Mouse (Mus musculus) gastrocnemius, postnatal 4 days (tissue): ENCODE results near the gene Trpv2. TPM values are rescaled to one million over a fixed set of nuclear protein-coding genes. Genes with fewer than 3 reads are reported as not detected.

Experiments used
- DNase-seq, 2 experiments: peaks; one replicate each; pipeline ENCODE4 v3.0.0; 2021 to 2022; ENCODE audit warnings: low spot score in 2 of 2, mixed read lengths in 2 of 2
- total RNA-seq, 2 experiments: library from RNA; stranded (reverse); gene quantifications; 2 replicates each; pipeline ENCODE4 v1.2.3; 2021

Gene Trpv2
- total RNA-seq, 2 experiments from 2014 or later = 3.6 to 4.7 TPM

DNA sequence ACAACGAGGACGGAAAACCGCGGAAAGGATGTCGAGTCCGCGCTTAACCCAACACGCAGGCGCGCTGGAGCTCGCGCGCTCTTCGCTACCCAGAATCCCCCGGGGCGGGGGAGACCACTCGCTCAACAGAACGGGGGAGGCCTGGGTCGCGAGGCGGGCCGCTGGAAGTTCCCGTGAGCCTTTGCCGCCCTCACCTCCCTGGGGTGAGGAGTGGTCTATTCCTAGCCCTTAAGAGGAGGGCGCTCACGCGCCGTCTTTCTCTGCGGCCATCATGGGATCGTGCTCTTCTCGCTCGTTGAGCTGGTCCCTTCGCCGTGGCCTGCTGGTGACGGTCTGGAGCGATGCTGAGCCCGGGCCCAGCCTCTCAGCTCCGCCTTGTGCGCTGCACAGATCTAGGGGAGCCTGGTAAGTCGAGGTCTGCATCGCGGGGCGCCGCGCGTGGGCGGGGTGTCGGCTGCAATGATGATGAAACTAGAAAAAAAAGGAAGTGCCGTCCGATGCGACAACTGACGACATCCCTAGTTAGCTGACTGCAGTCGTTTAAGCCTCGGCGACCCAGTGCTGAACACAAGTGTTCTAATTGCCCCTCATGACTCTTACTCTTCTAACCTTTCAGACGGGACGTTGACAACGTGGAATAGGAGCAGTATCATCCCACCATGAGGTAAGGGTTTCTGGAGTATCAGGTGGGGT, 28.5 kb downstream of the Trpv2 start:
- DNase-seq = peak; percentile 95 to 97

DNA sequence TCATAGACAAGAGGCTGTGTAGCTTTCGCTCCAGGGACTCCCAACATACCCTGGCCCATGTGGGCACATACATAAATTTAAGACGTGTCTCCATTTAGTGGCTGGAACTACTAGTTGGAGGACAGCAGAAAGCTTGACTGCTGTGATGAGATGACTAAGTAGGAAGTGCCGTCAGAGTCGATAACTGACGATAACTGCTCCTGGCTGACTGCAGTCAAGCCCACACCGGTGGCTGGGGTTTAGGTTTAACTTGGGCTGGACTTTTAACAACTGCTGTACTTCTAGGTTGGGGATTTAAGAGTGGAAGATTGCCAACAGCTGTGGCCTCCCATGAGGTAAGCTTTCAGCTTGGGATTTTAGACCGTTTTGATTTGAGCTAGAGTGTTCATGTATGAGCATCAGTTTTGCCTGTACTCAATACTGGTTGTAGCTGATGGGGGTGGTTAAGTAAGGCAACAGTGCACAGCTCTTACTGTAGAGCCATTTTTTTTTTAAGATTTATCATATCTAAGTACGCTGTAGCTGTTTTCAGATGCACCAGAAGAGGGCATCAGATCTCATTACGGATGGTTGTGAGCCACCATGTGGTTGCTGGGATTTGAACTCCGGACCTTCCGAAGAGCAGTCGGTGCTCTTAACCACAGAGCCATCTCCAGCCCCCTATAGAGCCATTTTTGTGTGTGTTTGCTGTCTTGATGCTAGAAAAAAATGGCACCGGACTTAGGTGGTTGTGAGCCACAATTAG, 29.2 kb downstream of the Trpv2 start:
- no peak for DNase-seq

DNA sequence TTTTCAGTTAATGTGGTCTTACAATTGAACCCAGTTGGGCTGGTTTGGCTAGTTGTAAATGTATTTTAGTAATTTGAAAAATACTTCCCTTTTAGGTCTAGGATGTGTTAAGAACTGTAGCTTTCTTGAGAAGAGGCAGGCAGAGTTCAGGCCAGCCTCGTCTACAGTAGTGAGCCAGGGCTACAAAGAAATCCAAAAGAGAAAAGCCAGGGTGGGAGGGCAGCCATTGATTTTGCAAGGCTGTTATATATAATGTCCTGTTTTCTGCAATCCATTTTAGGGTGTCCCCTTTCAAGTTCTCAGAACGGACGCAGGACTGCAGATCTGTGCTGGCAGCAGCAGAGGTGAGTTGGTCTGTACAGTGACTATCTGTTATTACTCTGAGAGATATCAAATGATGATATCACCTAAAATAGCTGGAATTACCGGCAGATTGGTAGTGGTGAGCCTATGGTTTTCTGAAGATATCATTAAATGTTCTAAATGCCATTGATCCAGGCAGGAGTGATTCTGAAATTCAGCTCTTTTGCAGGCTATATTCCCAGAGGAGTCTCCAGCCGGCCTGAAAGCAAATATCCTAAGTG, 29.9 kb downstream of the Trpv2 start:
- DNase-seq = no peak

DNA sequence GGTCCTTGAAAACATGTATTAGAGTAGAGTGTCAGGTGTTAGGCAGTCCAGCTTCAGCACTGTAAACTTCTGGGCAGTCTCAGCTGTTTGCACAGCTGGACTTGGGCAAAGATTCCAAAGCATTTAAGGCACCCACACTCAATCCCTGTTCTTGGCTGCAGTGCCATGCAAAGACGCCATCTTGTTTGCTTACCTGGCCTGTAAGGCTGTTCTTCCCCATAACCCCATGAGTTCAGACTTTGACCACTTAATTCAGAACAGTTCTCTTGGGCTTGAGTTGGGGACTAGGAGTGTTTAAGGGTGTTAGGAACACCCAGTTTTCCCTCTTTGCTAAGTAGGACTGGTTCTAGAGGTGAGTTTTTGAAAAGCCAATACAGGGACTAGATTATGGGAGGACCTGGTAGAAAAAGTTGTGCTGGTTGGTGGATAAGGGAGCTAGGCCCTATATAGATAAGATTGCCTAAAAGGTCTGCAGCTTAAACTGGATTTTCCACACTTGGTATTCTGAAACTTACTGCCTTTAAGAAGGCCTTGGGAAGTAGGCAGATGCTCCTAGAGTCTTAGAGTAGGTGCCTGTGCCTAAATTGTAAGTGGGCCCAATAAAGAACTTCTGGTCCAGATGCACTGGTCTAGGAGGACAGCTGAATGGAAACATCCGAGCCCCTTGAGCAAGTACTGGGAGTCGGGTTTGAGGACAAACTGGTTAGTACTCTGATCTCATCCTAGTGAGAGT, 30.8 kb downstream of the Trpv2 start:
- DNase-seq = no peak

DNA sequence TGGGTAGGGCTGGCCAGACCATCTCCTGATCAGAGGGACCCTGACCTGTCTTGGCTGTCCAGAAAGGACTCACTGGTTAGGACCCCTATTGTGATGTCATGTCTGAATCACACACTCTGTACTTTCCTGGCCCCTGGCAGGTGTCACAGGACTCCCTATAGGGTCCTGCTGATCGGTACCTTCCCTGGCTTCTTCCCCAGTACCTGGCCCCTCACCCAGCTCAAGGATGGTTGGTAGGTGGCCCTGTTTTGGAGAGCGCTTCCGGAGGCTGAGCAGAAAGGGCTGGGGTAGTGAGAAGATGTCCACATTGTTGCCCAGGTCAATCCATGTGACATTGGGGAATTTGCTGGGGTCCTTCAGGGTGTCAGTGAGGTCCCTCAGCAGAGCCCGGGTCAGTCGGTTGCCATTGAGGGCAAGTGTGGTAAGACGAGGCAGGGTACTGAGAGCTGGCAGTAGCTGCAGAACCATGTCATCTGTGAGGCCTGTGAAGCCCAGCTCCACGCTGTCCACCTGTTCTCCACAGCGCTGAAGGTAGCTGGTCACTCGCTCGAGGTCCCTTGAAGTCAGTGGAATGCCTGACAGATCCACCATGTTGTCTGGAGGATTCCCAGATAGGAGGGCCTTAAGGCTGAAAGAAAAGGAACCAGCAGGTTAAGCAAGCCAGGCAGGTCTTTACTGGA, 31.5 kb downstream of the Trpv2 start:
- no peak for DNase-seq

DNA sequence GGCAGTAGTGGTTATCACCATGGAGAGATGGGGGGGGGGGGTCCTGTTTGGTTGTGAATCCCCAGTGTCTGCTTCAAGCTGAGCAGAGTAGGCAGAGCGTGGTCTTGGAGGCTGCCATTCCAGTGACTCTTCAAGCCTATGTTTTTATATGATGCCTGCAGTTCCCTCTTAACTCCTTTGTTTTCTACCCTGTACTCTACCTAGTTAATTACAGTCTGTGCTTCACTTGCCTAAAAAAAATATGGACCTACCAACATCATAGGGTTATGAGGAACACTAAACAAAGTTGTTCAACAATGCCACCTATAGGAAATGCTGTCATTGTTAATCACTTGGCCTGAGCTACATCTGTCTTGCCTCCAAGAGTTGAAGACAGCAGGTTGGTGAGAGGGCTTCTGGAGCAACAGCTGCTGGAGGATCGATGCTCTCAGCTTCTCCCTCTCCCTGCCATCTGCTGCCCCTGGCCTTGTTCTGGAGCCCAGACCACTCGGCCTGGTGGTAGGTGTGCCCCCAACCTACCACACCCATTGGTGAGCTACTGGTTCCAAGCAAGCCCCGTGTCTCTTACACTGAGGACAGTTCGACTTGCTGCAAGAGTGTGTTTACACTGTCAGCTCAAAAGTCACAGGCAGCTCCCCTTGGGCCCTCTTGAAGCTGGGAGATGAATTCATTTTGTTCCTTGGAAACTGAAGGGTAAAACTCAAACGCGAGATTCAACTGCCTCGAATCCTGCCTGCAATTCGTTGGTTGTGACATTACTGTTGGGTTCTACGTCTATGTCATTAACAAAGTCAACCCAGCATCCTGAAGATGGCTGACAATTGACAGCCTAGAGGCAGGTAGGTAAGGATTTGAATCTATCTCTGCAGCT, 32.2 kb downstream of the Trpv2 start:
- DNase-seq = no peak

DNA sequence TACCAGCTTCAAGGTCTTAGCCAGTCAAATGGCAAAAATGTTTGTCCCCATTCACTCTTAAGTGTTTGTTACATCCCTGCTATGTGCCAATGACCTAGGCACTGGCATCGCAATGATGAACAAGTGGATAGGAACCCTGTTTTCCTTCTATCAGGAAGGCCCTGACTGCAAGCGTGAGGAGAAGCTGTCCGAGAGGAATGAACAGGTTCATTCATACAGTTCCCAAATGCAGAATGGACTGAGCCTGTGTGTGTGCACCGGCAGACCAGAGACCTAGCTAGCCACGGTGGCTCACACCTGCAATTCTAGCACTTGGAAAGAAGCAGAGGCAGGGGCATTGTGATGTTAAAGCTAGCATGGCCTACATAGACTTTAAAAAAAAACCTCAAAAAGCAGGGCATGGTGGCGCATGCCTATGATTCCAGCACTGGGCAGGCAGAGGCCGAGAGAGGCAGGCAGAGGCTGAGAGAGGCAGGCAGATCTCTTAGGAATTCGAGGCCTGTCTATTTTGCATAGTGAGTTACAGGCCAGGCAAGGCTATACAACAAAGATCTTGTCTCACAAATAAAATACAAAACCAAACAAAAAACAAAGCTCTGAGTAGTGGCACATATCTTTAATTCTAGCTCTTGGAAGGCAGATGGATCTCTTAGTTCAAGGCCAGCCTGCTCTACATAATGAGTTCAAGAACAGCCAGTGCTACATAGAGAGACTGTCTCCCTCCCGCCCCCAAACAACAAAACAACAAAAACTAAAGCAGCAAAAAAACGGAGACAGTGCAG, 33.1 kb downstream of the Trpv2 start:
- no peak for DNase-seq

DNA sequence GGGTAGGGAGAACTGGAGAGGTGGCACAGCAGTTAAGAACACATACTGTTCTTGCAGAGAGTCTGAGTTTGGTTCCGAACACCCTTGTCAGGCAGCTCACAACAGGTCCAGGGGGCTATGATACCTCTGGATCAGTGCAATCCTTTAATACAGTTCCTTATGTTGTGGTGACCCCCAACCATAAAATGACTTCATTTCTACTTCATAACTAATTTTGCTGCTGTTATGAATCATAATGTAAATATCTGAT, 33.6 kb downstream of the Trpv2 start:
- DNase-seq = no peak

DNA sequence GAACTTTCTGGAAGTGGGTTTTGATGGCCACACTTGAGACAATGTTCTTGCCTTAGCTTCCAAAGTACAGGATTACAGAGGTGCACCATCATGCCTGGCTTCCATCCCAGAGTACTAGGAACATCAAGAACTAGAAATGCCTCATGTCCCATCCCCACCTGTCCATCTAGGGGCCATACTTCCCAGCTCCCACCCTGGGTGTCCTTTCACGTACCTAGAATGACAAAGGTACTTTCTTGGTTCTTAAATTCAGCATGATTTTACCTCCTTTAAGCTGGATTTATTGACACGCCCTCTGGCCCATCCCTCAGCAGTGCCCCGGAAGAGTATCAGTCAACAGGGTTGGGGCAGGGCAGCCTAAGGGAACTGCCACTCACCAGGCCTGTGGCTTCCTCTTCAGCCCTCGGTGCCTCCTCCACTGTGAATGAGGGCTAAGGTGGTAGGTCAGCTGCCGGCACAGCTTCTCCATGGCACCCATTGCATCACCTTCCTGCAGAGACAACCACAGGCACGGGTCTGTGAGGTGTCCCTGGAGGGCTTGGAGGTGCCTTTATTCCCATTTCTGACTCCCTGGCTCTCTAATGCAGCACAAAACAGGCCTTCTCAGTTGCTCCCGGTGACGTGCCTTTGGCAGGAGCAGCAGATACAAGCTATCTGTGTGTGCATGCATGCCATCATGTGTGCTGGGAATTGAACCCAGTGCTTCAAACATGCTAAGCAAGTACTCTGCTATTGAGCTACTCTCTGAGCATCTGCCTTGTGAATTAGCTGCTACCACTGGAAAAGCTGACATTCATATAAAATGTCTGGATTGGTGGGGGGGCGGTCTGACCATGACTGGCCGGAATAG, 34.8 kb downstream of the Trpv2 start:
- no peak for DNase-seq

DNA sequence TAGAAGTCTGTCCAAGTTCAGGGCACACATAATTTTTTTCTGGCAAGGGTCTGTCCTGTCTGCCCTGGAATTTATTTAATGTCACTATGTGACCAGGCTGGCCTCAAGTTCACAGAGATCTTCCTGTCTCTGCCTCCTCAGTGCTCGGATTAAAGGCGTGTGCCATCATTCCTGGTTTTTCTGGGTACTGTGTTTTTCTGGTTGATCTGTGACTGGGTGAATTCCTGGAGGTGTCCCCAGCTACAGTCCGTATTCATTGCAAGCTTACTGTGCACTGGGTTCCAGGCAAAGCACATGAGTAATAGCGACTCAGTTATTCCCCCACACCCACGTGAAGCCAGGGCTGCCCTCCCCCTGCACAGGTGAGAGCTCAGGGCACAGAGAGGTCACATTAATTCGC, 36.0 kb downstream of the Trpv2 start:
- no peak for DNase-seq

DNA sequence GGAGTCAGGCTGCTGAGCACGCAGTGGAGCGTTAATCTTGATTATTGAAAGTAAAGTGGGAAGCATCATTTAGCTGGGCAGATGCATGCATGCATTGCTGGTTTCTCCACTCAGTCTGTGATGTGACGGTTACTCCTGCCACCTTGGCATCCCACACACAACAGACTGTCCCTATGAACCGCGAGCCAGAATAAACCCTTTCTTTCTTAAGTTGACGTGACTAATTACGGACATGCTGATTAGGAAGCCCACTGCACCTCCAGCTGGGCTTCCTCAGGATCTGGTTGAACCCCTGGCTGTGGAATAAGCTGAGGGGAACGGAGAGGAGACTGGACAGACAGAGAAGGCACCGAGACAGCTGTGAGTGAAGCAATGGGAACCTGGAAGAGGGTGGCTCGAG, 38.3 kb downstream of the Trpv2 start:
- no peak for DNase-seq

DNA sequence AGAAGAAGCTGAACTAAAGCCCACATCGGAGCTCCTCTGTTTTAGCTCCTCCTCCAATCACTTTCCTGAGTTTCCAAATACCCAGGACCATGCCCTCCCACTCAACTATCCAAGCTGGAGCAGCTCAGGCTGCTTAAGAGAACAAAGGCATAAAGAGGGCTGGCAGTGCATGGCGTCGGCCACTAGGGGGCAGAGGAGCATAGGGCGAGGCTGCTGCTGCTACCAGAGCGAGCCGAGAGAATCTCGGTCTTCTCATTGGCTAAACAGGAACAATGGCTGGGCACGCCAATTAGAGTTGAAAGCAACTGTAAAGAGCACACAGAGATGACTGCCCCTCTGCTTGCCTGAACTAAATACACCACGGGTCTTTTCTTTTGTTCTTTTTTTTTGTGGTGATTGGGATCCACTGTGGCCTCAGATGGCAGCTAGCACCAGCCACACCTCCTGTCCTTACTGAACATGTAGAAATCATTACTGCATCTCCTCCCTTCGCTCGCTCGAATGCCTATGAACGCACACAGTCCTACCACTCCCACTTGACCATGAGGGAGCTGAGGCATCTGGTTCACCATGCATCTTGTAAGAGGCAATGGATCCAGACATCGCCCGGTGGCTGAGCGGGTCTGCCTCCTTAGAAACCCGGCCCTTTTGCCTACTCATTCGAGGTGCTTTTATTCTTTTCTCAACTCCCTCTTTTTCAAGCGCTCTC, 39.5 kb downstream of the Trpv2 start:
- peak; percentile 94 for DNase-seq

DNA sequence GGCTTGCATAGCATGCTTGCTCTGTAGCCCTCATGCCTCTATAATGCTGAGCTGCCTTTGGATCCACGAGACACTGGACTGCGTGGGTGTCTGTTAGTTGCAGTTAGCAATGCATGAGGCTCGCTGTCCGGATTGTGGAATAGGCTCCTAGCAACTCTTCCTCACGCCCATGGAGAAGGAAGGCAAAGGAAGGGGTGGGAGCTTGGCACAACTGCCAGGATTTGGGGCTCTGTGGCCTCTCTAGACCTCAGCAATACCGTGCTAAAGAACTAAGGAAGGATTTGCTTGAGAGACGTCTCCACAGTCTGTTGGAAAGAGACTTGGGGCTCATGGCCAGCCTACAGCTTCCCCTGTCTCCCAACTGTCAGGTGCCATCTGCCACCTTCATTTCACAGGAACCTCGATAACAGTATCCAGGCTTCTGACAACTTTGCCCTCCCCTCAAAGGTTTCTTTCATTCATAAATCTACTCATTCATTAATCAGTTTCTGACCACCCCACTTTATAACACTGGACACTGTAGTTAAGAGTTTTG, 40.7 kb downstream of the Trpv2 start:
- no peak for DNase-seq

DNA sequence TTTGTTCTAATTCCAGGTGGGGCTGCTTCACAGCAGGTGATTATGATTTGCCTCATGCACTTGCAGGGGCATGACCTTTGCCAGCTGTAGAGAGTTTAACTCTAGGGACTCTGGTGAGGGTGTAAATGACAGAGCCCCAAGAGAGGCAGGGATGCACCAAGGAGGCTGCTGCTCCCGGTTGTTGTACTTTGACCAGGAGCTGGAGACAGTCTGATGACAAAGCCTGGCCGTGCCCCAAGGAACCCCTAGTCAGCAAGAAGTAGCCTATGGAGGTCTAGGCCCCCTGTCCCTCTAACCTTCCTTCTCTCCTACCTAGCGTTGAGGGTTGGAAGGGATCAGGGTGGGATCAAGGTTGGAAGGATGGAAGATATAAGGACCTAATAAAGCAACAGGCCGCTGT, 41.2 kb downstream of the Trpv2 start:
- no peak for DNase-seq

DNA sequence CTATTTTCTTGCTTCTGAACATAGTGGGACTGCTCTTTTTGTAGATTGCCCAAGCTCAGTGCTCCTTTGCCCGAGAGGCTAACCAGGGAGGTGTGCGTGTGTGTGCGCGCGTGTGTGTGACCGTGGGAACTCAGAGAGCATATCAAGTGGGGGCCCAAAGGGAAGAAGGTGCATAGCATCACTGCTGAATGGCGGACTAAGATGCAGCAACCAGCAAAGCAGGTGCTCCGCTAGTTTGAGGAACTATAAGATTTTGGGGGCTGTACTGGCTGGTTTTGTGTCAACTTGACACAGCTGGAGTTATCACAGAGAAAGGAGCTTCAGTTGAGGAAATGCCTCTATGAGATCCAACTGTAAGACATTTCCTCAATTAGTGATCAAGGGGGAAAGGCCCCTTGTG, 46.8 kb downstream of the Trpv2 start:
- DNase-seq = no peak

DNA sequence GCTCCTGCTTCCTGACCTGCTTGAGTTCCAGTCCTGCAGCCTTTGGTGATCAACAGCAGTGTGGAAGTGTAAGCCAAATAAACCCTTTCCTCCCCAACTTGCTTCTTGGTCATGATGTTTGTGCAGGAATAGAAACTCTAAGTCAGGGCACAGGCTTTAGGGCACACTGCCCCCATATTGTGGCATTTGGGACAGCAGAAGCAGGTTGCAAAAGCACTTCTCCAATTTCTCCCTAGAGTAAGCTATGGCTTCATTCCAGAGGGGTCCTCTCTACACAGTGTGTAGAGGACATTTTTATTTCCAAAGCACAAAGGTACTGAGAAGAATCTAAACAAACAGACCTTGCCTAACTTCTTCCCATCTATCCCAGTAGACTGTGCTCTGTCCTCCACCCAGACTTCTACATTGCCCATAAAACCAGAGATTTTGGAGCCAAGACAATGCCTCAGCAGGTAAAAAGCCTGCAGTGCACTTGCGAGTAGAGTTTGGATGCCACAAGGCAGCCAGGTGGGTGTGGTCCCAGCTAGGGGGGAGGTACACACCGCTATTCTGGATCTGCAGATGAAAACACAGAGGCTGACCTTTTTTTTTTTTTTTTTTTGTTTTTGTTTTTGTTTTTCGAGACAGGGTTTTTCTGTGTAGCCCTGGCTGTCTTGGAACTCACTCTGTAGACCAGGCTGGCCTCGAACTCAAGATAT, 47.4 kb downstream of the Trpv2 start:
- no peak for DNase-seq

DNA sequence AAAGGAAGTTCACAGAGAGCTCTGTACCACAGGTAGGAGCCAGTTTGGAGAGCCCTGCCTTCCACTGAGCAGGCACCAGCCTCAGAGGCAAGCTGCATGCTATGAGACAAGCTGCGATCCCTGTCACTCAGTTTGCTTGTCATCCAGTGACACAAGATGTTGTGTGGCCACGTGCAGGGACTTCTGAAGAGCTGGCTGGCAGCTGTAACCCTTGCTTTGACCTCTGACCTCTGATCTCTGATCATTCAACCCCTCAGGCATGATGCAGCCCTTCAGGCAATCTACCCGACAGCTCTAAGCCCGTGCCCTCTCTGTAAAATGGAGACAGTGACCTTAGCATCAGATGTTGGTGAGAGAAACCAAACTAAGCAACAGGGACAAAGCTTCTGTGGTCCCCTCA, 48.6 kb downstream of the Trpv2 start:
- no peak for DNase-seq
